Mouse (Mus musculus) intestine, embryonic 14.5 days (tissue): ENCODE measurements at regions not wholly inside any gene's neighbourhood (a gene's known extent, or its start where the extent isn't known, plus 50 kb on each side); places are given as distances from the start of the nearest gene placed in this dataset.
A peak's percentile ranks its signal among the peaks of the same experiment; 100 is the strongest.

ENCODE experiments used
- ATAC-seq: fragments of 200-750 bp; cut with Nextera tagmentation; replicated peaks from 2 replicates; pipeline ENCODE4 v1.8.0; 2017; ENCODE audit warnings: low read depth, moderate number of reproducible peaks, moderate TSS enrichment, moderate library complexity; ENCODE audit not compliant: low FRiP score, low TSS enrichment
- DNase-seq: peaks from one replicate; pipeline ENCODE4 v3.0.0-alpha.2; 2018; ENCODE audit warnings: low spot score
- H3K27ac ChIP-seq: fragments of 300-500 bp; sonication (generic); 2 replicates; pipeline ENCODE4 v1.5.1; 2014; ENCODE audit warnings: low read depth, mild to moderate bottlenecking, control low read depth
- H3K27me3 ChIP-seq: fragments of 300-500 bp; sonication (generic); replicated peaks from 2 replicates; pipeline ENCODE4 v1.6.1; 2014; ENCODE audit warnings: low read length, control low read depth; ENCODE audit not compliant: control insufficient read depth, insufficient read depth
- H3K36me3 ChIP-seq: fragments of 300-500 bp; sonication (generic); 2 replicates; pipeline ENCODE4 v1.6.1; 2014; ENCODE audit warnings: low read length, control low read depth; ENCODE audit not compliant: control insufficient read depth, insufficient read depth
- H3K4me1 ChIP-seq: fragments of 300-500 bp; sonication (generic); replicated peaks from 2 replicates; pipeline ENCODE4 v1.6.1; 2014; ENCODE audit warnings: low read length, control low read depth, mixed read lengths; ENCODE audit not compliant: control insufficient read depth, insufficient read depth
- H3K4me2 ChIP-seq: fragments of 300-500 bp; sonication (generic); 2 replicates; pipeline ENCODE4 v1.6.1; 2014; ENCODE audit warnings: low read length
- H3K4me3 ChIP-seq: fragments of 300-500 bp; sonication (generic); 2 replicates; pipeline ENCODE4 v1.5.1; 2014; ENCODE audit warnings: low read depth, low read length, control low read depth, mixed read lengths
- H3K9ac ChIP-seq: fragments of 300-500 bp; sonication (generic); 2 replicates; pipeline ENCODE4 v1.6.1; 2014; ENCODE audit warnings: mild to moderate bottlenecking, low read length
- H3K9me3 ChIP-seq: fragments of 300-500 bp; sonication (generic); 2 replicates; pipeline ENCODE4 v1.6.1; 2016; ENCODE audit warnings: low read length, control low read depth; ENCODE audit not compliant: control insufficient read depth
- WGBS: fragments of 180-500 bp; shearing (Covaris S2); extraction: QIAGEN DNeasy Blood & Tissue Kit; methylation state at CpG from one replicate; pipeline ENCODE4 v1.1.7; 2014; 5-methylcytosine and 5-hydroxymethylcytosine counted together

GRCm38 (mm10) chr14:76631740-76632139, 75.1 kb upstream of the Serp2 start:
- Histone ChIP-seq H3K27ac (no peak overlapping the region), H3K4me1 (no peaks in the 10 kb centered on the region; the same call in 1 of the 2 replicates), H3K36me3 (no peaks in the 10 kb centered on the region), H3K9ac (no peak overlapping the region), H3K4me2 (no peak overlapping the region), H3K9me3 (no peaks in the 10 kb centered on the region), H3K27me3 (no peaks in the 10 kb centered on the region), H3K4me3 (no peak overlapping the region)
- no peak for ATAC-seq
- WGBS, result 81% methylated on average over 6 of the region's 6 CpGs
- no peak for DNase-seq

- Histone ChIP-seq H3K9me3 (no peaks in the 10 kb centered on the region), H3K9ac (no peak overlapping the region), H3K4me3 (no peak overlapping the region), H3K27ac (no peak overlapping the region), H3K36me3 (no peaks in the 10 kb centered on the region), H3K4me2 (no peak overlapping the region), H3K4me1 (peaks cover 3% of the 10 kb centered on the region; the same call in 1 of the 2 replicates), H3K27me3 (no peaks in the 10 kb centered on the region)
- ATAC-seq (no peak), DNase-seq (no peak)
- WGBS, result 81% methylated on average over 4 of the region's 4 CpGs
Measured at GRCm38 (mm10) chr14:76631181-76631580, 74.5 kb upstream of the Serp2 start.

GRCm38 (mm10) chr14:76629913-76630478, 73.3 kb upstream of the Serp2 start:
- peaks cover 14% of the 10 kb centered on the region for H3K4me1 ChIP-seq
- H3K27me3 ChIP-seq, result no peaks in the 10 kb centered on the region
- H3K9ac ChIP-seq, result no peak overlapping the region
- DNase-seq (no peak), ATAC-seq (no peak)
- H3K4me3 ChIP-seq, result no peak overlapping the region
- H3K4me2 ChIP-seq, result no peak overlapping the region
- WGBS, result 77% methylated on average over 11 of the region's 11 CpGs
- H3K27ac ChIP-seq, result no peak overlapping the region
- H3K36me3 ChIP-seq, result no peaks in the 10 kb centered on the region
- no peaks in the 10 kb centered on the region for H3K9me3 ChIP-seq

DNA sequence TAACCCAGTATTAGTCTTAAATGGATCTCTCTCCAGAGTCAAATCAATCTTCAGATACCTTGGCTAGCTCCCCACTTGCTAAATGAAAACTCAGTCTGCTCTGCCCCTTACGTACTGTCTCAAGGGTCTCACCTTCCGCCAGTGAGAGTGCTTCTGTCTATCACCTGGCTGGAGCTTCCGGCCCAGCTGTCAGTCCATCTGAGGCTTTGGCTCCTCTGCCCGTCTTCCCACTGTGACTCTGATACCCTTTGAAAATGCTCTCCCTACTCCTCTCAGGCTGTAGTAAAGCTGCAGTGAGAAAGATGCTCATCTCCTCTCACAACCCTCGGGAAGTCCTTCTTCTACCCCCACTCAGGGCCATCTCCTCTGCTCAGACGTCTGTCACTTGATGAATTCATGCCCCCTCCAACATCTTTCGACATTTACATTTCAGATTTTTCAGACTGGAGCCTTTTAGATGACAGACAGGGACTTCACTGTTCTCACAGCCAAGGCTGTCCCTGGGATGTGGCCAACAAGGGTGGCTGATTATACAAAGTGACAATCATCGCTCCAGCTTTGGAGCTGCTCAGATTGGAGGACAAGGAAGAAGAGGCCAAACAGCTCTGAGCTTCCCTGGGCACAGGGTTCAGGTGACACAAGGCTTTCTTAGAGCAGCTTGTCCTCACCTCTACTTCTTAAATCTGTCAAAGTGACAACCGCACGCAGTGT, 71.6 kb upstream of the Serp2 start:
- H3K4me1 ChIP-seq, result peaks cover 23% of the 10 kb centered on the region
- no peak overlapping the region for H3K4me3 ChIP-seq
- DNase-seq (no peak), ATAC-seq (no peak)
- H3K4me2 ChIP-seq, result no peak overlapping the region
- no peaks in the 10 kb centered on the region for H3K36me3 ChIP-seq
- no peaks in the 10 kb centered on the region for H3K27me3 ChIP-seq
- no peaks in the 10 kb centered on the region for H3K9me3 ChIP-seq
- no peak overlapping the region for H3K9ac ChIP-seq
- H3K27ac ChIP-seq, result no peak overlapping the region
- WGBS, result 81% methylated on average over 10 of the region's 10 CpGs

GRCm38 (mm10) chr14:76625589-76626368, 69.1 kb upstream of the Serp2 start:
- WGBS, result 56% methylated on average over 10 of the region's 10 CpGs
- Histone ChIP-seq H3K36me3 (no peaks in the 10 kb centered on the region), H3K4me2 (no peak overlapping the region), H3K9me3 (no peaks in the 10 kb centered on the region), H3K27me3 (no peaks in the 10 kb centered on the region), H3K4me1 (peaks cover 39% of the 10 kb centered on the region), H3K27ac (no peak overlapping the region), H3K9ac (no peak overlapping the region), H3K4me3 (no peak overlapping the region)
- DNase-seq (no peak), ATAC-seq (0 out of 2 replicates have a peak, but pooled peaks have one; percentile 24)

GRCm38 (mm10) chr14:76624626-76625378, 68.1 kb upstream of the Serp2 start:
- ATAC-seq (no peak), DNase-seq (no peak)
- H3K4me3 ChIP-seq, result no peak overlapping the region
- no peaks in the 10 kb centered on the region for H3K27me3 ChIP-seq
- no peak overlapping the region for H3K9ac ChIP-seq
- no peak overlapping the region; the same call in 1 of the 2 replicates for H3K27ac ChIP-seq
- no peak overlapping the region for H3K4me2 ChIP-seq
- WGBS, result 58% methylated on average over 7 of the region's 7 CpGs
- no peaks in the 10 kb centered on the region for H3K36me3 ChIP-seq
- H3K9me3 ChIP-seq, result no peaks in the 10 kb centered on the region
- peaks cover 39% of the 10 kb centered on the region for H3K4me1 ChIP-seq

- H3K9ac ChIP-seq, result no peak overlapping the region
- H3K4me3 ChIP-seq, result no peak overlapping the region
- H3K4me1 ChIP-seq, result peaks cover 44% of the 10 kb centered on the region
- H3K27me3 ChIP-seq, result no peaks in the 10 kb centered on the region
- peak overlapping the region; percentile 69 for H3K27ac ChIP-seq
- WGBS, result 30% methylated on average over 10 of the region's 10 CpGs
- no peak for DNase-seq
- no peaks in the 10 kb centered on the region for H3K36me3 ChIP-seq
- peak overlapping the region; percentile 32; the same call in 1 of the 2 replicates for H3K4me2 ChIP-seq
- no peaks in the 10 kb centered on the region for H3K9me3 ChIP-seq
- no peak for ATAC-seq
Measured at GRCm38 (mm10) chr14:76623371-76623988, 66.8 kb upstream of the Serp2 start.
